Mouse (Mus musculus) G1E (cell line): ENCODE results near the gene Hhatl.

ENCODE experiments used
- CTCF ChIP-seq: IDR thresholded peaks from 2 replicates; pipeline ENCODE4 v1.5.1; 2012; ENCODE audit warnings: low read depth, low read length, inconsistent platforms, mixed read lengths
- GATA1 ChIP-seq: IDR thresholded peaks from 2 replicates; pipeline ENCODE4 v1.6.1; 2012; ENCODE audit warnings: borderline replicate concordance, low read length, inconsistent platforms, mixed read lengths
- GATA2 ChIP-seq: IDR thresholded peaks from 2 replicates; pipeline ENCODE4 v1.6.1; 2012; ENCODE audit warnings: low read depth, low read length, inconsistent platforms, borderline replicate concordance
- POLR2AphosphoS5 ChIP-seq: IDR thresholded peaks from 2 replicates; pipeline ENCODE4 v1.6.1; 2012; ENCODE audit warnings: low read depth, low read length, inconsistent platforms; ENCODE audit not compliant: insufficient replicate concordance
- TAL1 ChIP-seq: conservative IDR thresholded peaks from 2 replicates; pipeline ENCODE4 v1.6.1; 2012; ENCODE audit warnings: low read depth, low read length, inconsistent platforms, mixed read lengths

GRCm38 (mm10) chr9:121776511-121776910, 15.8 kb downstream of the Hhatl start:
- no peak for TF ChIP-seq CTCF
- no peak for TF ChIP-seq POLR2AphosphoS5
- TF ChIP-seq GATA1: no peak
- TF ChIP-seq TAL1: no peak
- no peak for TF ChIP-seq GATA2
